26 mouse cellular contexts compared by ENCODE assay signal in genomic region chr12:107771325-107771724, GRCm38 (mm10).
"Had no signal": no experiment of that assay in that cellular context is flagged by ENCODE, and none has a peak within 500 bp of the region (broad histone marks: within the 10 kb centered on the region; RNA-seq: fewer than 3 reads in every experiment).

No protein-coding gene starts in this region.

- H3K9ac ChIP-seq: heart, embryonic 13.5 days; heart, embryonic 15.5 days; hindbrain, embryonic 13.5 days; hindbrain, embryonic 15.5 days; kidney, embryonic 15.5 days; limb, embryonic 13.5 days; limb, embryonic 15.5 days; liver, embryonic 12.5 days; liver, embryonic 14.5 days had no signal

- ATAC-seq: hindbrain, postnatal 0 days; intestine, embryonic 16.5 days; liver, embryonic 12.5 days had no signal

- H3K36me3 ChIP-seq: heart, embryonic 13.5 days; heart, embryonic 15.5 days; hindbrain, embryonic 13.5 days; hindbrain, embryonic 15.5 days; kidney, embryonic 15.5 days; limb, embryonic 13.5 days; limb, embryonic 15.5 days; liver, embryonic 12.5 days had no signal

- H3K4me2 ChIP-seq: heart, embryonic 11.5 days; heart, embryonic 13.5 days; heart, embryonic 15.5 days; hindbrain, embryonic 13.5 days; hindbrain, embryonic 15.5 days; kidney, embryonic 15.5 days; limb, embryonic 13.5 days; limb, embryonic 15.5 days; liver, embryonic 12.5 days had no signal

- H3K27me3 ChIP-seq: heart, embryonic 13.5 days; heart, embryonic 15.5 days; hindbrain, embryonic 13.5 days; hindbrain, embryonic 15.5 days; kidney, embryonic 15.5 days; limb, embryonic 13.5 days; limb, embryonic 15.5 days; liver, embryonic 12.5 days had no signal

- H3K9me3 ChIP-seq: heart, embryonic 13.5 days; heart, embryonic 15.5 days; hindbrain, embryonic 13.5 days; hindbrain, embryonic 15.5 days; kidney, embryonic 15.5 days; limb, embryonic 15.5 days had no signal

- H3K4me3 ChIP-seq: heart, adult 2 months; heart, embryonic 13.5 days; heart, embryonic 15.5 days; hindbrain, embryonic 13.5 days; hindbrain, embryonic 15.5 days; kidney, embryonic 15.5 days; limb, embryonic 13.5 days; limb, embryonic 15.5 days; liver, embryonic 12.5 days had no signal

- H3K4me1 ChIP-seq: heart, embryonic 13.5 days; heart, embryonic 15.5 days; hindbrain, embryonic 13.5 days; hindbrain, embryonic 15.5 days; limb, embryonic 13.5 days; limb, embryonic 15.5 days; liver, embryonic 12.5 days had no signal

- DNase-seq: gastrocnemius, postnatal 14 days; gastrocnemius, postnatal 36 days; heart, adult 2 months; heart, postnatal 14 days; heart, postnatal 36 days; kidney, adult 11 months; kidney, adult 2 months; kidney, adult 9 months; kidney, postnatal 14 days; kidney, postnatal 36 days; layer of hippocampus, adult 9-11 months; layer of hippocampus, postnatal 36 days; left cerebral cortex, postnatal 4 days had no signal

- H3K27ac ChIP-seq: heart, adult 2 months; heart, embryonic 13.5 days; heart, embryonic 15.5 days; hindbrain, embryonic 13.5 days; hindbrain, embryonic 15.5 days; hindbrain, postnatal 0 days; kidney, embryonic 15.5 days; kidney, postnatal 0 days; limb, embryonic 13.5 days; limb, embryonic 15.5 days; liver, embryonic 12.5 days; liver, embryonic 14.5 days had no signal
